Mouse (Mus musculus): ENCODE data around the gene Trib2.

The Trib2 gene

DNA sequence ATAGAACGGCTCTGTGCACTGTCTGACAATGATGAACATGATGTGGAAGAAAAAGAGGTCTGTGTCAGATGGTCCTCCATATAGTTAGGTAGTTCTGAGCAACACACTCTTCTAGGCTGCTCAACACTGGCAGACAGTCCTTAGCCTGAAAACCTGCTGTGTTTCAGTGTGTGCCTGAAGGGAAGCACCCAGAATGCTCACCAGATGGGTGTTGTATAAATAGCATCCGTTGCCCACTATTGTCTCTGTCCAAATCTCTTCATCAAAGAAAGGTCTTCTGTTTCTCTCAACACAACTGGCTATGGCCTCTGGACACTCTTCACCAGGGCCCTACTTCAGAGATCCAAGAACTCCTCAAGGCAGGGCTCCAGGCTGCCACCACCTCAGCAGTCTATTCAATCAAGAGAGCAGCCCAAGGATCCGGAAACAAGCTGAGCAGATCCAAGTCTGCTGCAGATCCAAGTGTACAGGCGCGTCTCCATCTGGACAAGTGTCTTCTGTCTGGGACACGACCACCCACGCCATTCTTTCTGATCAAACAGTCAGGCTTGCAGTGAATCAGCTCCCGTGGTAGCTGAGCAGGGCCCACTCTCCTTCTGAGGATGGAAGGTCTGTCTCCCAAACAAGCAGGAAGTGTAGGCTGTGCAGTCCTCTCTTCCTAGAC is 55.1 kb downstream of the Trib2 start:
- no peak for DNase-seq (ENCODE audit: low spot score)

- no peak for DNase-seq (ENCODE audit: low spot score)
Measured at GRCm38 (mm10) chr12:15760684-15761083, 56.0 kb downstream of the Trib2 start.

- DNase-seq (ENCODE audit: low spot score): no peak
Measured at GRCm38 (mm10) chr12:15758866-15759265, 57.9 kb downstream of the Trib2 start.

GRCm38 (mm10) chr12:15757351-15757750 is 59.4 kb downstream of the Trib2 start:
- DNase-seq (ENCODE audit: low spot score): no peak

DNA sequence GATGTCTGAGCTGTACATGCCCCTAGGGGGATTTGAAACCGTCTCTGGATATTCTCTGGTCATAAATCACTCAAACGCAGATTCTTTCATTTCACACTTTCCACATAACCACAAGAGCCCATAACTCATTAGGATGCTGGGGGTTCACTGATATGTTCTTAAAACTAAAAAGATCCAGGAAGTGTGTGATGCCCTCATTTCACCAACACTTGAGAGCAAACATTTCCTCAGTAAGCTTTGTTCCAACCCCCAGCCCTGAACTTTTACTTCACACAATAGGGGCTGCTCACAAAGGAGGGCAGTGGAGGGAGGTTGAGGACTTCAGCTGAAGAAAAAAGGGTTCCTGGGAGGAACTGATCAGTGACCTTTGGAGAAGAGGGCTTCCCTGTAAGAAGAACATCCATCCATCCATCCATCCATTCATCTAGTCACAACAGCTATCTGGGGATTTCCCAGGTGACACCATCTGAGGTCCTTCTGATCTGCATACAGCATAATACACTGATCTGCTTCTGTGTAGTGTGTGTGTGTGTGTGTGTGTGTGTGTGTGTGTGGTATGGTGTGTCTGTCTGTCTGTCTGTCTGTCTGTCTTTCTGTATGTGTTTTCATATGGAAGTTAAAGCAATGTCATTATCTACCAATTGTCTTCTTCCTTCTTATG is 61.6 kb downstream of the Trib2 start:
- DNase-seq (ENCODE audit: low spot score): no peak

DNA sequence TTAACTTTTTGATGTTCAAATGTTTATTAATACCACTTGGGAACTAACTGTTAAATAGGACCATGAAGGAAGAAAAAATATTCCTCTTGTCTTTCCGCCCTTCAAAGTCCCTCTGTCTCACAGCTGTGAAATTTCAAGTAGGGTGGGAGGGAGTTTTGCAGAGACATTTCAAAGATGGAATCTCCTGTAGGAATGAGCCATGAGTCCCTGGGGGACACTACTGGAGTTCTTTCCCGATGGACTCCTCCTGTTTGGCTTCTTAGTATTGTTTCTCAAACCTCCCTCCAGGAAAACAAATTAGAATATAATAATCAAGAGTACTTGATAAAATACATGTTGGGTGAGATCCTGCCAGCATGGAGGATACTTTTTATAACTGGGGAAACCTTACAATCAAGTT is 62.1 kb downstream of the Trib2 start:
- no peak for DNase-seq (ENCODE audit: low spot score)

DNA sequence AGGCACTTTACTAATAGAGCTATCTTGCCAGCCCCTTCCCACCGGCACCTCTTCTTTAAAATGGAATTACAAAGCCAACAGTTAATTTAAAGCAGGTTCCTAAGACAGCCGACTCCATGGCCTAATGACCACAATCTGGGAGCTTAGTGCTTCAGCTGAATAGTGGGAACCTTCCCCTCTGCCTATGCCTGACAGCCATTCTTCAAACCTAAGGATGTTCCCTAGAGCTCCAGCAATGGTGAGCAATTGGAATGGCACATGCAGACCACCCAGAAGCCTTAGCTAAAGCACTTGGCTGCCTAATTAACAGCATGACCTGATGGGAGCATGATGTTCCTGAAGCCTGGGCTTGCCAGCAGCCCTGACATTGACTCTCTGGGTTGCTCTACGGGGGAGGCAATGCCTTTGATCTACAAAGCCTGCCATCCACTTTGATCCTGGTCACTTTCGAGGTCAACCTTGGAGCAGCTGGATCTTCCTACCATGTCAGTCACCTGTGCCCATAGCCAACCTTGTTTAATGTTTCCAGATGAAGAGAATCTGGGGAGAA is 67.0 kb downstream of the Trib2 start:
- DNase-seq (ENCODE audit: low spot score): no peak

DNA sequence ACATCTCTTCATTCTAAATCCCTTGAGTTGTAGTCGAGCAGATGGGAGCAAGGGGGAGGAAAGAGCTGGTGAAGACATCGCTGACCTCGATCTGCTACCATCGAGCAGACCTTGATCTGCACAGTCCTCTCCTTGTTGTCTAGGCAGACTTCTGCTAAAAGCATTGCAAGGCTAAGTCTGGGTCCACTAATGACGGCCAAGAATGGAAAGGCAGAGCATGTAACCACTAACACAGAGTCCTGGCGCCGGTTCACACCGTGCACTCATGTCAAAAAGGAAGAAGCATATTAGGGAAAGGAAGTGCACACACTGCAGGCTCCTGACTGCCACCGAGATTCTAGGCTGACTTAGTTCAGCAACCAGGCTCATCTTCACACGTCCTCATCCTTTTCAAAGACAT is 71.0 kb downstream of the Trib2 start:
- DNase-seq (ENCODE audit: low spot score): no peak
